In the genomic region with DNA sequence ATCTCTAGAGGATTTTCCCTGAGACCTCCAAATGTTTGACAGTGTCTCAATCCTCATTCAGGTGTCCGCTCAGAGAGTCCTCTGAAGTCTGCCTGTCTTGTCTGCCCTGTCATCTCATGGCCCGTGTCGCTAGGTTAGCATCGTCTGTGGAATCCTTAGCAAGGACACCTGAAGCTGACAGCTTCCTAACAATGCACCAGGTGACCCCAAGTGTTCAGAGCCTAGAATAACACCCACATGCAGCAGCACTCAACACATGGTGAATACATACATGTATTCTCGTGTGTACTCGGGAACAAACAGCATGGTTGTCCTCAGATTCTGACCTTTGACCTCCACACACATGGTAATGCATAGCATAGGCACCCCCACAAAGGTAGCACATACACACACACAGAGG, we compare ENCODE assay signal across 1 mouse cellular context.
TF ChIP-seq lines count a peak whose summit lies in the region.

No protein-coding gene starts in this region.

TF ChIP-seq in CH12.LX, 34 proteins besides CTCF, POLR2A, EP300 and RAD21:
- TF ChIP-seq SMC3 (IDR thresholded peaks at IDR 0.05; ENCODE audit: low read depth, low read length), result peak; percentile 14; the same call in 1 of the 2 replicates
- TF ChIP-seq MAFK (IDR thresholded peaks at IDR 0.05; ENCODE audit: insufficient replicate concordance, low read length), result no peak
- no peak for TF ChIP-seq ZC3H11A (IDR thresholded peaks at IDR 0.05; ENCODE audit: low read depth, low read length)
